Mouse (Mus musculus): ENCODE data around the gene Vdr. TPM values are rescaled to one million over a fixed set of nuclear protein-coding genes. Genes with fewer than 3 reads are reported as not detected.

Vdr gene
- total RNA-seq, 2 experiments from 2014 or later, result 0.10 TPM; not detected in 1

GRCm38 (mm10) chr15:97942538-97942937 is 32.1 kb upstream of the Vdr start:
- no peak for TF ChIP-seq CTCF (conservative IDR thresholded peaks at IDR 0.05)
- no peak overlapping the region for H3K4me3 ChIP-seq
- DNase-seq (ENCODE audit: low spot score in 2 of 2), result no peak
- H3K27ac ChIP-seq, result no peak overlapping the region

DNA sequence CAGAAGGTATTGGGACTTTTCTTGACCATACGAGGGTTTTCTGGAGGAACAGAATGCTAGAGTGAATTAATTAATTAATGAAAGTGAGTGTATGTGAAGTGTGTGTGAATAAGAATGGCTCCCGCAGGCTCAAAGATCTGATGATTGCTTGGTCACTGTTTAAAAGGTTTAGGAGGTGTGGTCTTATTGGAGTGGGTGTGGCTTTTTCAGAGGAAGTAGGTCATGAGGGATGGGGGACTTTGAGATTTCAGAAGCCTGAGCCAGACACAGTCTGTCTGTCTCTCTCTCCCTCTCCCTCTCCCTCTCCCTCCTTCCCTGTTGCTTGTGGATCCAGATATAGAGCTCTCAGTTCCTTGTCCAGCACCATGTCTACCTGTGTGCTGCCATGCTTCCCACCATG is 30.9 kb upstream of the Vdr start:
- H3K4me3 ChIP-seq, result no peak overlapping the region
- no peak for TF ChIP-seq CTCF (conservative IDR thresholded peaks at IDR 0.05)
- no peak overlapping the region for H3K27ac ChIP-seq
- DNase-seq (ENCODE audit: low spot score in 2 of 2), result no peak

DNA sequence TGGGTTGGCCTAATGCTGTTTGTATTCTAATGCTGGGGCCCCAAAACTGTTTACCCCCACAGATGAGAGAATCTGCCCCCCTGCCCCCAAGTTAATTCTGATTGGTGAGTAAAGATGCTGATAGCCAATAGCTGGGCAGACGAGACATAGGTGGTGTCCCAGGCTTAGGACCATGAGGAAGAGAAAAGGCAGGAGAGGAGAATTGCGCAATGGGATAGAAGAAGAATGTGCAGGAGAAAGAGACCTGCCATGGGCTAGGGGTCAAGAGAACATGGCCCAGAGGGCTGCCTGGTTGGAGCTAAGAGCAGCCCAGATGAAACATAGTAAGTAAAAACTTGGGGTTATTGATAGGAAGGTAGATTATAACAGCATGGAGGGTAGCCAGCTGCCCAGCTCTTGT is 29.7 kb upstream of the Vdr start:
- H3K27ac ChIP-seq, result no peak overlapping the region
- no peak for DNase-seq (ENCODE audit: low spot score in 2 of 2)
- no peak for TF ChIP-seq CTCF (conservative IDR thresholded peaks at IDR 0.05)
- H3K4me3 ChIP-seq, result no peak overlapping the region

DNA sequence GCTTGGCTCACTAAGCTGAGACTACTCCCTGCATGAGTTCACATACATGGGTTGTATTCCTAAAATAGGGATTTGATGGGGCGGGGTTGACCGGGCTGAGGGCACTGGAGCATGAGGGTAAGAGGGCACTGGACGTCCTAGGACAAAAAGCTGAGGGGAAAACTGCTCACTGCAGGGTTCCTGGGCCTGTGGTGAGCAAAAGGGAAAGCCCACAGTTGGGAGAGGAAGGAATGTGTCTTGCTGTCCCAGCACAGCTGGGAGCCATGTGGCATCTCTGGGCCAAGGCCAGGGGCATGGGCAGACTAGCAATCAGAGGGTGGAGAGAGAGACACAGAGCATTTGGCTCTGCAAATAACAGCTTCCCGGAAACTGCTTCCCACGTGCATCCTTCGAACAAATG is 28.1 kb upstream of the Vdr start:
- DNase-seq (ENCODE audit: low spot score in 2 of 2), result no peak
- no peak for TF ChIP-seq CTCF (conservative IDR thresholded peaks at IDR 0.05)

DNA sequence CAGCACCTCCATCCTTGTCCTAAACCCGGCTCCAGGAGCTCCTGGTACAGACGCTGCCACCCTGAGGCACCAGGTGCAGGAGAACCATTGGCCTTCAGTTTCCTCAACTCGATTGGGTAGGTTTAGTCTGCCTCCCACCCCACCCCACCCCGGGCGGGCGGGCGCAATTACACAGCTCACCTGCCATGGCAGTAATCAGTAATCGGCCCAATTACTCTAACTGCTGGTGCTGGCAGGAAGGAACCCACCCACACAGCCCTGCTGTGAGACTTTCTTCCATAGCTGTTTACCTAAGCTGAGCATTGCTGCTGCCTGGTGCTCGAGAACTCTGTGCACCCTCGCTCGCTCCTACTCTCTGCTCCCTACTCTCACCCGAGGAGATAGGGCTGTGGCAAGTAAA is 22.0 kb upstream of the Vdr start:
- no peak overlapping the region for H3K4me3 ChIP-seq
- DNase-seq (ENCODE audit: low spot score in 2 of 2), result no peak
- no peak for TF ChIP-seq CTCF (conservative IDR thresholded peaks at IDR 0.05)

More for the DNA sequence above, 28.1 kb upstream of the Vdr start:
- Histone ChIP-seq H3K27ac (no peak overlapping the region), H3K4me3 (no peak overlapping the region)

GRCm38 (mm10) chr15:97929259-97929824 is 18.9 kb upstream of the Vdr start:
- DNase-seq (ENCODE audit: low spot score in 2 of 2), result no peak
- H3K27ac ChIP-seq, result no peak overlapping the region
- no peak for TF ChIP-seq CTCF (conservative IDR thresholded peaks at IDR 0.05)
- H3K4me3 ChIP-seq, result no peak overlapping the region

More for the DNA sequence above, 22.0 kb upstream of the Vdr start:
- H3K27ac ChIP-seq, result no peak overlapping the region

GRCm38 (mm10) chr15:97927821-97928220 is 17.4 kb upstream of the Vdr start:
- Histone ChIP-seq H3K4me3 (no peak overlapping the region), H3K27ac (no peak overlapping the region)
- no peak for DNase-seq (ENCODE audit: low spot score in 2 of 2)
- TF ChIP-seq CTCF (conservative IDR thresholded peaks at IDR 0.05), result no peak

DNA sequence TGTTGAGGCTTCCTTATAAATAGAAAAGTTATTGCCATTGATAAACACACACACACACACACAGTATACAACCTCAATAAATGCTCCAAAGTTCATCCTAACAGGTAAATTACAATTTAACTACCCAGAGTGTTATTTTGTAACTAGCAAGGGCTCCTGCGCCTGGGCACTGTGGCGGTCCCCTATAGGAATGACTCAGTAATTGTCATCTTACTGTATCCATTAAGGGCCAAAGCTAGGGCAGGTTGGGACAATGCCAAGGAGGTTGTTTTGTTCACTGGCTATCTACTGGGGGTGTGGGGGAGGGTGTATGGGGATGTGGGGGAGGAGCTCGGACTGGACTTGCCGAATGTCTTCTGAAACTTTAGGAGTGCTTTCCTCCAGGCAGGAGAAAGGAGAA is 16.6 kb upstream of the Vdr start:
- no peak for TF ChIP-seq CTCF (conservative IDR thresholded peaks at IDR 0.05)
- Histone ChIP-seq H3K27ac (no peak overlapping the region), H3K4me3 (no peak overlapping the region)
- no peak for DNase-seq (ENCODE audit: low spot score in 2 of 2)

DNA sequence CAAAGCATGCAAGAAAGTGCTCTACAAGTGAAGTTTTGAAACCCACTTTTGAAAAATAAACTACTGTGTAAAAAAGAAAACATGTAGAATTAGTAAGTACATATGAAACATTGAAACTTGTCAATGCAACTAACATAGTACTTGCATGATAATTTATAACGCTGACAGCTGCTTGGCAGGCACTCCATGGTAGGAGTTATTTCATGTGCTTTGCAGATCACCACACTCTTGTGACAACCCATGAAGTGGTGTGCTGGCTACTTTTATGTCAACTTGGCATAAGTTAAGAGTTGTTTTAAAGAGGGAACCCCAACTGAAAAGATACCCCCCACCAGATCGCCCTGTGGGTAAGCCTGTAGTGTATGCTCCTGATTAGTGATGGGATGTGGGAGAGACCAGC is 12.0 kb upstream of the Vdr start:
- Histone ChIP-seq H3K27ac (no peak overlapping the region), H3K4me3 (no peak overlapping the region)
- DNase-seq (ENCODE audit: low spot score in 2 of 2), result no peak
- no peak for TF ChIP-seq CTCF (conservative IDR thresholded peaks at IDR 0.05)

- H3K27ac ChIP-seq, result no peak overlapping the region
- no peak for DNase-seq (ENCODE audit: low spot score in 2 of 2)
- no peak overlapping the region for H3K4me3 ChIP-seq
- TF ChIP-seq CTCF (conservative IDR thresholded peaks at IDR 0.05), result no peak
These were observed 11.4 kb upstream of the Vdr start for GRCm38 (mm10) chr15:97921796-97922195.

- no peak for DNase-seq (ENCODE audit: low spot score in 2 of 2)
- no peak for TF ChIP-seq CTCF (conservative IDR thresholded peaks at IDR 0.05)
- Histone ChIP-seq H3K27ac (no peak overlapping the region), H3K4me3 (no peak overlapping the region)
These were observed 9.9 kb upstream of the Vdr start for GRCm38 (mm10) chr15:97920306-97920705.

- Histone ChIP-seq H3K27ac (no peak overlapping the region), H3K4me3 (no peak overlapping the region)
- no peak for DNase-seq (ENCODE audit: low spot score in 2 of 2)
- TF ChIP-seq CTCF (conservative IDR thresholded peaks at IDR 0.05), result no peak
These were observed 8.8 kb upstream of the Vdr start for GRCm38 (mm10) chr15:97919217-97919616.

GRCm38 (mm10) chr15:97917994-97918393 is 7.6 kb upstream of the Vdr start:
- no peak for TF ChIP-seq CTCF (conservative IDR thresholded peaks at IDR 0.05)

DNA sequence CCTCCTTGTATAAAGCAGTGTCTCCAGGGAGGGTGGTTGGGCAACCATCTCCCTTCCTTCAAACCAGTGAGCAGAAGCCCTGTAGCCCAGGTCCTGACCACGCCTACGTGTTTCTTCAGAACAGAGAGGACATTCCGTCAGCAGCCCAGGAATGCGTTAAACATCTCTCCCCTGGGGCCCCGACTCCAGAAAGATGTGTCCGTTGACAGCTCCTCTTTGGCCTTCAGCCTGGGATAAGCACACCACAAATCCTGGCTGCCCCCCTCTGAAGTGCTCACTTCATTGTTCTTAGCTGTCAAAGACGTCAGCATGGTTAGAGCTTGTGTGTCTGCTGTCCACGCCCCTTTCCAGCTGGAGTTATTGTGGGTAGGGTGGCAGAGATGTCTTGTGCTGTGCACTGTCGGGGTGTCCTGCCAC is 3.9 kb upstream of the Vdr start:
- DNase-seq (ENCODE audit: low spot score in 2 of 2), result no peak
- H3K4me3 ChIP-seq, result no peak overlapping the region
- H3K27ac ChIP-seq, result no peak overlapping the region
- TF ChIP-seq CTCF (conservative IDR thresholded peaks at IDR 0.05), result no peak

More at GRCm38 (mm10) chr15:97917994-97918393, 7.6 kb upstream of the Vdr start:
- Histone ChIP-seq H3K27ac (no peak overlapping the region), H3K4me3 (no peak overlapping the region)
- no peak for DNase-seq (ENCODE audit: low spot score in 2 of 2)
